Mouse (Mus musculus): ENCODE data around the gene Myh7b.
"Not testable (repeated sequence)": the region's sequence is repeated elsewhere in the genome, so short reads cannot be mapped to it uniquely, and the experiment has no call there.

Gene Myh7b

GRCm38 (mm10) chr2:155603707-155604106 lies 7.3 kb upstream of the Myh7b start:
- in situ Hi-C loops (cut with MboI): no loop called here

GRCm38 (mm10) chr2:155604560-155605235 lies 6.3 kb upstream of the Myh7b start:
- in situ Hi-C loops (cut with MboI): no loop called here

GRCm38 (mm10) chr2:155605236-155605589 lies 5.8 kb upstream of the Myh7b start:
- in situ Hi-C loops (cut with MboI): not testable (repeated sequence)

DNA sequence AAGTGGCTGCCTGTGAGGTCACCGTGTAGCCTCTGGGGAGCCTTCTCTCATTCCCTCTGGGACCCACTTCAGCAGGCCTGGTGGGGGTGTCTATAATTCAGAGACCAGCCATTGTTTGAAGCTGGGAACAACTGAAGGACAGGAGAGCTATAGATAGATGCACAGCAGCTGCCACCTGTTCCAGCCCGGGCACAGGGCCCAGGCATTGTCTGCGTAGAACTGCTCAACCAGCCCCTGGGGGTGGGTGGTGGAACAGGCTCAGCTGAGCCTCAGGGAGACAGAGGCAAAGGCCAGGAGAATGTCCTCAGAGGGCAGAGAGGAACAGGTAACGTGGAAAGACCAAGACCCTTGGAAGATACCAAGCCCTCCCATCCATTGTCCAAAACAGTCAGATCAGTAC lies 4.7 kb upstream of the Myh7b start:
- in situ Hi-C loops (cut with MboI): no loop called here

DNA sequence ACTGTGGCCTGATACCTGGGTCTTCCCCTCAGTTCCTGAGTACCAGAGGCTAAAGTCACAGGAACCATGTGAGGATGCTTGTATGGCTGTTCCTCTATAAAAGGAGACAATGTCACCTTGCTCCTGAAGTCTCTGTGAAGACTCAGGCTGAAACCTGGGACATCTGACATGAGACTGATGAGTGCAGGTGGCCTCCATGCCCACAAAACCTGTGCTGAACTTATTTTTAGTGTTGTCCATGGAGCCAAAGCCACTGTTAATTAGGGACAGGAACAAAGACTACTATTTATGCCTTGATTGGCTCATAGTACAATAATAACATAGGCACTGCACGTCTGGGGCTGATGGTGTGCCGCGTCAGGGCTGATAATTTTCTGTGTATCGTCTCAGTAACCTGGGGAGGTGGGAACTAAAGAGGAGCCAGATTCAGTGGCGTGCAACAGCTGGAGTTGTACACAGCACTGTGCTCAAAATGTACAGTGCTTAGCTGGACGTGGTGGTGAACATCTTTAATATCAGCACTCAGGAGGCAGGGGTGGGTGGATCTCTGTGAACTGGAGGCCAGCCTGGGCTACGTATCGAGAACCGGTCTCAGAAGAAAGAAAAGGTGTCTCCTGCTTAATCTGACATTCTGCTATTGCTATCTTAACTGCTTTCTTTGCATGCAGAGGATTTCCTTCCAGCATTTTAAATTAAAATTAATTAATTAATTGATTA lies 980 bp downstream of the Myh7b start:
- in situ Hi-C loops (cut with MboI): loop anchor here (10.0 kb wide), 1 partner anchor 97 kb away; the partner anchor contains the start of genes Acss2 and Ggt7

DNA sequence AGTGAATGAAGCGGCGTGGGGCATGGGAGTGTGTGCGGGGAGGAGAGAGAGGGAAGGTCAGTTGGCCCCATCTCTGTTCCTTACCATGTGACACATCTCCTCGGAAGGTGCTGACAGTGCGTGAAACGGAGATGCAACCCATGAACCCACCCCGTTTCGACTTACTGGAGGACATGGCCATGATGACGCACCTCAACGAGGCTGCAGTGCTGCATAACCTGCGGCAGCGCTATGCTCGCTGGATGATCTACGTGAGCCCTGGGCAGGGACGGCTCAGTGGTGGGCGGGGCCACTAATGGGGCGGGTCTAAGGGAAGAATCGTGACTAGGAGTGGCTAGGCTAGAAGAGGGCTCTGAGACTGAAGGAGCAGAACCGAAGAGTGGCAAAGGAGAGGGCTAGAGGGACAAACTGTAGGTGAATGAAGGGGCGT lies 2.3 kb downstream of the Myh7b start:
- in situ Hi-C loops (cut with MboI): loop anchor here (10.0 kb wide), 1 partner anchor 99 kb away; the partner anchor contains the start of genes Acss2 and Ggt7

- in situ Hi-C loops (cut with MboI): loop anchor here (10.0 kb wide), 1 partner anchor 99 kb away; the partner anchor contains the start of genes Acss2 and Ggt7
Measured at GRCm38 (mm10) chr2:155613953-155614352, 2.9 kb downstream of the Myh7b start.

GRCm38 (mm10) chr2:155616971-155617370 lies 6.0 kb downstream of the Myh7b start:
- in situ Hi-C loops (cut with MboI): loop anchor here (10.0 kb wide), 1 partner anchor 102 kb away; the partner anchor contains the start of genes Acss2 and Ggt7

DNA sequence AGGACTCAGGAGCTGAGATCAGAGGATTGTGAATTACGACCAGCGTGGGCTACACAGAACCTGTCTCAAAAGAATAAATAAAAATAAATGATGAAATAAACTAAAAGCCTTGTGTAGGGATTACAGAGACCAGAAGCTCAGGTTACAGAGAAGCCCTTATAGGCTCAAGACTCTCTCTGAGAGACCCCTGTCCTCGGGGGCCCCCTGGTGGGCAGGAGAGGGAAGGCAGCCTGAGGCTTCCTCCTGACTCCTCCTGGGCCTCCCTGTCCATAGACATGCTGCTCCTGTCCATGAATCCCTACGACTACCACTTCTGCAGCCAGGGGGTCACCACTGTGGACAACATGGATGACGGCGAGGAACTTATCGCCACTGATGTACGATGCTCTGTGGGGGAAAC lies 8.8 kb downstream of the Myh7b start:
- in situ Hi-C loops (cut with MboI): loop anchor here (10.0 kb wide), 1 partner anchor 105 kb away; the partner anchor contains the start of genes Acss2 and Ggt7

- in situ Hi-C loops (cut with MboI): no loop called here
Measured at GRCm38 (mm10) chr2:155622606-155623005, 11.6 kb downstream of the Myh7b start.

- in situ Hi-C loops (cut with MboI): no loop called here
Measured at GRCm38 (mm10) chr2:155623996-155624395, 13.0 kb downstream of the Myh7b start.

DNA sequence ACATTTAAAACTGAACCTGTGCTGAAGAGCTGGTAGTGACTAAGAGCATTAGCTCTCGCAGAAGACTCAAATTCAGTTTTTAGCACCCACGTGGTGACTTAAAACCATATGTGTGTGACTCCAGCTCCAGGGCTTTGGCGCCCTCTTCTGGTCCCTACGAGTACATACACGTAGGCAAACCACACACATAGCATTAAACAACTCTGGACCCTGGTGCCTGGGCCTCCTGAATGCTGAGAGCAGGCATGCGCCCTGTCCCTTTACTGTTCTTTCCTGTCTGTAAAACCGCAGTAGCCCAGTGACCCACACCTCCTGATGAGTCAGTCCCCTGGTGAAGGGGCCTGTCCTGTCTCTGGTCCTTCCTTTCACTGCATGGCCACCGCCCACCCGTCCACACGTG lies 13.7 kb downstream of the Myh7b start:
- in situ Hi-C loops (cut with MboI): no loop called here

- in situ Hi-C loops (cut with MboI): no loop called here
Measured at GRCm38 (mm10) chr2:155626277-155626676, 15.3 kb downstream of the Myh7b start.

GRCm38 (mm10) chr2:155627030-155627738 lies 16.2 kb downstream of the Myh7b start:
- in situ Hi-C loops (cut with MboI): no loop called here

- in situ Hi-C loops (cut with MboI): no loop called here
Measured at GRCm38 (mm10) chr2:155628112-155628511, 17.1 kb downstream of the Myh7b start.

DNA sequence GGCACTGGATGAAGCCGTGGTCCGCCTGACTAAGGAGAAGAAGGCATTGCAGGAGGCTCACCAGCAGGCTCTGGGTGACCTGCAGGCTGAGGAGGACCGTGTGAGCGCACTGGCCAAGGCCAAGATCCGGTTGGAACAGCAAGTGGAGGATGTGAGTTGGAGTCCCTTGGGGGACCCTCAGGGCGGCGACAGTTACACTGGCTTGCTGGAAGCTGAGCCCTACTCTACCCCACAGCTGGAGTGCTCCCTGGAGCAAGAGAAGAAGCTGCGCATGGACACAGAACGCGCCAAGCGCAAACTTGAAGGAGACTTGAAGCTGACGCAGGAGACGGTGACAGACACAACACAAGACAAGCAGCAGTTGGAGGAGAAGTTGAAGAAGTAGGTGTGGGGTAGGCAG lies 17.5 kb downstream of the Myh7b start:
- in situ Hi-C loops (cut with MboI): no loop called here

DNA sequence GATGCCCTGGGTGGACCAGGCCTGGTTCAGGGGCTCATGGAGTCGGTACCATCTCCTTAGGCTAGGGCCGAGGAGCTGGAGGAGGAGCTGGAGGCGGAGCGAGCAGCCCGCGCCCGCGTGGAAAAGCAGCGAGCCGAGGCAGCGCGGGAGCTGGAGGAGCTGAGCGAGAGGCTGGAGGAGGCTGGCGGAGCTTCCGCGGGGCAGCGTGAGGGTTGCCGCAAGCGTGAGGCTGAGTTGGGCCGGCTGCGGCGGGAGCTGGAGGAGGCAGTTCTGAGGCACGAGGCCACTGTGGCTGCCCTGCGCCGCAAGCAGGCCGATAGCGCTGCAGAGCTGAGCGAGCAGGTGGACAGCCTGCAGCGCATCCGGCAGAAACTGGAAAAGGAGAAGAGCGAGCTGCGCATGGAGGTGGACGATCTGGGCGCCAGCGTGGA lies 18.2 kb downstream of the Myh7b start:
- in situ Hi-C loops (cut with MboI): no loop called here

- in situ Hi-C loops (cut with MboI): no loop called here
Measured at GRCm38 (mm10) chr2:155630153-155630552, 19.1 kb downstream of the Myh7b start.

DNA sequence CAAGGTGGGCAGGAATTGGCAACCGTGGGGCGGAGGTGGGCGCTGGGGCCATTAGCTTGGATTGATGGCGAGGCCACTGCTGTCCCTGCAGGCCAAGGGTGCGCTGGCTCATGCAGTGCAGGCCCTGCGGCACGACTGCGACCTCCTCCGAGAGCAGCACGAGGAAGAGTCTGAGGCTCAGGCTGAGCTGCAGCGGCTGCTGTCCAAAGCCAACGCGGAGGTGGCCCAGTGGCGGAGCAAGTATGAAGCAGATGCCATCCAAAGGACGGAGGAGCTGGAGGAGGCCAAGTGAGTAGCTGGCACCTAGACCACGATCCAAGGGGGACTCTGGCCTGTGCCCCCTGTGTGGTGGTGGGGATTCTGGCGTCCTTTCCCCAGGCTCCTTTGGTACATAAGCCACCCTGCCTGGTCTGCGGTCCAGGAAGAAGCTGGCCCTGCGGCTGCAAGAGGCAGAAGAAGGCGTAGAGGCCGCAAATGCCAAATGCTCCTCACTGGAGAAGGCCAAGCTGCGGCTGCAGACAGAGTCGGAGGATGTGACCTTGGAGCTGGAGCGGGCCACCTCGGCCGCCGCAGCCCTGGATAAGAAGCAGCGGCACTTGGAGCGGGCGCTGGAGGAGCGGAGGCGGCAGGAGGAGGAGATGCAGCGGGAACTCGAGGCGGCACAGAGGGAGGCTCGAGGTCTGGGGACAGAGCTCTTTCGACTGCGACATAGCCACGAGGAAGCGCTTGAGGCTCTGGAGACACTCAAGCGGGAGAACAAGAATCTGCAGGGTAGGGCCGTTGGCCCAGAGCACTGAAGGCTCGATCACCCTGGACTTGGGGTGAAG lies 19.8 kb downstream of the Myh7b start:
- in situ Hi-C loops (cut with MboI): no loop called here

DNA sequence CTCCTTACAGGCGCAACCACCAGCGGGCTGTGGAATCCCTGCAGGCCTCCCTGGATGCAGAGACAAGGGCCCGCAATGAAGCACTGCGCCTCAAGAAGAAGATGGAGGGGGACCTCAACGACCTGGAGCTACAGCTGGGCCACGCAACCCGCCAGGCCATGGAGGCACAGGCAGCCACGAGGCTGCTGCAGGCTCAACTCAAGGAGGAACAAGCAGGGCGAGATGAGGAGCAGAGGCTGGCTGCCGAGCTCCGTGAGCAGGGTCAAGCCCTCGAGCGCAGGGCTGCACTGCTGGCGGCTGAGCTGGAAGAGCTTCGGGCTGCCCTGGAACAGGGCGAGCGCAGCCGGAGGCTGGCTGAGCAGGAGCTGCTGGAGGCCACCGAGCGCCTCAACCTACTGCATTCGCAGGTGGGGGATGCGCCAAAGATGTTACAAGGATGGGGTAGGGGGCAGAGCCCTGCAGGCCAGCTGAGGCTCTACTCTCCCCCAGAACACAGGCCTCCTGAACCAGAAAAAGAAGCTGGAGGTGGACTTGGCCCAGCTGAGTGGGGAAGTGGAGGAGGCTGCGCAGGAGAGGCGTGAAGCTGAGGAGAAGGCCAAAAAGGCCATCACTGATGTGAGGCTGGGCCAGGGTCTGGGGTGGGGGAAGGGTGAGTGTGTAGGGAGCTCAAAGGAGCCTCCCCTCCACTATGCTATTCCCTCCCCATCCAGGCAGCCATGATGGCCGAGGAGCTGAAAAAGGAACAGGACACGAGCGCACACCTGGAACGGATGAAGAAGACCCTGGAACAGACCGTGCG lies 21.3 kb downstream of the Myh7b start:
- in situ Hi-C loops (cut with MboI): no loop called here

- in situ Hi-C loops (cut with MboI): no loop called here
Measured at GRCm38 (mm10) chr2:155633121-155633520, 22.1 kb downstream of the Myh7b start.

All from mature B cell (primary cell).